Mouse (Mus musculus): ENCODE measurements around the gene Slc13a3.

The Slc13a3 gene

DNA sequence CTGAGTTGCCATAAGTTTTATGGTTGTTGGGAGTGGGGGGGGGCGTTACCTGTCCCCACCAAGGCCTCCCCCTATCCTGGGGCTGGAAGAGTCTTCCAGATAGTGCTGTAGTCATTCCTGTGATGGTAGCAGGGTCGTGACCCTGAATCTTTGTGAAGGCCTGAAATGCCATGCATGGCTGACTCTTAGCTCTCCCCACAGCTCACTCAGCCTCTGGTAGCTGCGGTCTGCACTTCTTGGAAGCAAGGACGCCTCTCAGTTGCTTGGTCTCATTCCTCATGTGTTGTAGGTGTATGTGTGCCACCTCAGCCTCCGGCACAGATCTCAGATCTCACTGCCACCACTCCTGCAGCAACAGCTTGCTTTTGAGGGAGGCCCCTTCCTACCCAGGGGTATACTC lies 2.8 kb upstream of the Slc13a3 start:
- DNase-seq (ENCODE audit: low spot score), result no peak

DNA sequence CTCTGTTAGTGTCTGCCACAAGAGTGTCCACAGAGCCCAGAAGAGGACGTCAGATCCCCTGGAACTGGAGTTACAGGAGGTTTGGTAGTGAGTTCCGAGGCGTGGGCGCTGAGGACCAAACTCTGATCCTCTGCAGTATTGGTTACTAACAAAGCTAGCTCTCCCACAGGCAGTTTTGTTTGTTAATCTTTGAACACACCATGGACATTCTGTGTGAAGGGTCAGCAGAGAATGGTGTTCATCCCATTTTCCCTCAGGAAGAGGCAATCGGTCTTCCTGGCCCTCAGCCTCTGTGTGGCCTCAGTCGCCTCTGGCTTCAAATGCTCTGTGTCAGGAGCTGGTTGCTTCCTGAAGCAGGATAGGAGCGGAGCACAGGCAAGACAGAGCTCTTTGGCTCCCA lies 2.4 kb upstream of the Slc13a3 start:
- no peak for DNase-seq (ENCODE audit: low spot score)

DNA sequence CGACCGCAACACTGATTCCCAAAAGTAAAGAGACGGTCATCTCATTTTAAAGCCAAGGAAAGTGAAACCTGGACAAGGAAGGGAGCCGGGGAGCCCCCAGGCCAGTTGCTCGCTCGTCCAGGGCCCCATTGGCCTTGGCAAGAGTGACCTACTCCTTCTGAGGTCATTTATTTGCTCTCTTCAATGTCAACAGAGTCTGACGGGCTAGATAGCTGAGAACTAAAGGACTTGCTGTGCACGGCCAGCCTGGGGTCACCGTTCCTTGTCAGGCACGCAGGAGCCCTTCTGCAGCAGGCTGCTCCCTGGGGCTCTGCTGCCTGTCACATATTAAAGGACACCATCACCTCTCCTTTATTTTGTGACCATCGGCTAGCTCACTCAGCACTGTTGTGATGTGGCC lies 1.1 kb downstream of the Slc13a3 start:
- no peak for DNase-seq (ENCODE audit: low spot score)

GRCm38 (mm10) chr2:165470167-165470566 lies 2.9 kb downstream of the Slc13a3 start:
- DNase-seq (ENCODE audit: low spot score), result peak; percentile 17

DNA sequence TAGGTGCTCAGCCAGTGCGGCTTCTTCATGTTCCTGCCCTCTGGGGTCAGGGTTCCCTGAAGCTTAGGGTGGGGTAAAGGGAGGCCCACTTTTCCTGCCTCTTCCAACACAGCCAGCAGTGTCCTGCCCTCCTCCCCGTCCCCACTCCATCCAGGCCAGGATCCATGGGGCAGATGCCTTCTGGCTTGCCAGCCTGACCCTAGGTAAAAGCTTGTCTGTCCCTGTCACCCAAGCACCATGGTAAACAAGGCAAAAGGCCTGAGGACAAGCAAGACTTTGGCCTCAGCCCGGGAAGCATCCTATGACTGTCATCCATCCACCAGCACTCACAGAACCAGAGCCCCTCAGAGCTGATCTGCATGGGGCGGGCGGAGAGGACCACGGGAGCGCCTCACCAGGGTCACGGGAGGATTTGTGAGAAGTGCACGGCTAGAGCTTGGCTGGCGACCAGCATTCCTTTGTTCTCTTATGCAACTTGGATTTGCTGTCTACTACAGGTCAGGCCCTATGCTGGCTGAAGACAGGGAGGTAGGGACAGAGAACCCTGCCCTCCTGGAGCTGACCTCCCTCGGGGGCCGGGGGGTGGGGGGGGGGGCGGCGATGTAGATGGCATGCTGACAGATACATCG lies 5.1 kb downstream of the Slc13a3 start:
- no peak for DNase-seq (ENCODE audit: low spot score)

GRCm38 (mm10) chr2:165459663-165460062 lies 13.4 kb downstream of the Slc13a3 start:
- no peak for DNase-seq (ENCODE audit: low spot score)

DNA sequence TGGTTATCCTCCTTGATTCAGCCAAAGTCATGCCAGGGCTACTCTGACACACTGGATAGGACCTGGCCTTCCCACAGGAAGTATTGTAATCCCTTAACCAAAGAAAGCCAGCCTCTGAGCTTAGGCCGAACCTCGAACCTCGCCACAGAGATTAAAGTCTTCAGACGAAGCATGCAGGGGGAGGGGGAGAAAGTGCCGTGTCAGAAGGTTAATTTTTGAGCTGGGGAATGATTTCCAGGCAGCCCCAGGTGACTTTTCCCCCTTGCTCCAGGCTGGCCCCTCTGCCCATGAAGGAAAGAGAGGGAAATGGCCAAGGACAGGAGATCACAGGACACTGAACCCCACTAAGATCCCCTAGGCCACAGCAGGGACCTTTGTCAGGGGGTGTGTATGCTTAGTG lies 14.8 kb downstream of the Slc13a3 start:
- DNase-seq (ENCODE audit: low spot score), result no peak

- peak; percentile 18 for DNase-seq (ENCODE audit: low spot score)
Observed at GRCm38 (mm10) chr2:165456710-165457109, 16.3 kb downstream of the Slc13a3 start.

DNA sequence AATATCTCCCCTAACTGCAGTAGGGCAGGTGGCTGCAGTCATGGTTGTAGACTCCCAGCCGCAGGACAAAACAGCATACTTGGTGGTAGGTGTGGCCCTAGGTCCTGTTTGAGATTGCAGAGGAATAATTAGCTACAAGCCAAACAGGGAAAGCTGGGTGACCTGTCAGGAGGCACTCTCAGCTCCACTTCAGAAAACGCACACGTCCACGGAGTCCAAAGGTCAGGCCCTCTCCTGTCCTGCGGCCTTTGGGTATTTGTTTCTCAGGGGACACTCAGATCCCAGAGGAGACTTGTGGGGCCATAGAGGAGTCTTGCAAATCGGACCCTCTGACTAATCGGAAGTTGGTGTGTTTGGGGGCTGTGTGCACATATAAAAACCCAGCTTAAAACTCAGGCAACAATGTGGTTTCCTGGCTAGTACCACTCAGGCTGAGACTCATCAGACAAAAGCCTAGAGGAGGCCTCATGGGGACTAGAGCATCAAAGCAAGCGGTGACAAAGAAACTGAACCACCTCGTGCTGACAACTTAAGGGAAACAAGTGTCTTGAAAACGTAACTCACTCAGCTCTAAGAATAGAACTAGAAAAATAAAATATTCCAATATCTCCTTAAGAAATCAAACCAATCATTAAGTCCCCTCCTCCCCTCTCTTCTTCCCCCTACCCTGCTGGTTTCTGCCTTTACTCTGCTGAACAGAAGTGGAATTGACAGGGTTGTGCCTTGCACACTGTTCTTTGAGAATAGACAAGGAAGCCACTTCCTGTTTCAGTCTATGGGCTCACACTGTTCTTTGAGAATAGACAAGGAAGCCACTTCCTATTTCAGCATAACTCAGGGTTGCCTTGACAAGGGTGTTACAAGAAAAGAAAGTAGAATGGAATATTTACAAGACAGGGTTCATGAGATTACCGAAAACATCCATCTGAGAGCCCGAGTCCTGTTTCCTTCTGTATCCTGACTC lies 20.0 kb downstream of the Slc13a3 start:
- DNase-seq (ENCODE audit: low spot score), result peak; percentile 65

- no peak for DNase-seq (ENCODE audit: low spot score)
Observed at GRCm38 (mm10) chr2:165448475-165448874, 24.6 kb downstream of the Slc13a3 start.

- DNase-seq (ENCODE audit: low spot score), result no peak
Observed at GRCm38 (mm10) chr2:165444861-165445260, 28.2 kb downstream of the Slc13a3 start.

DNA sequence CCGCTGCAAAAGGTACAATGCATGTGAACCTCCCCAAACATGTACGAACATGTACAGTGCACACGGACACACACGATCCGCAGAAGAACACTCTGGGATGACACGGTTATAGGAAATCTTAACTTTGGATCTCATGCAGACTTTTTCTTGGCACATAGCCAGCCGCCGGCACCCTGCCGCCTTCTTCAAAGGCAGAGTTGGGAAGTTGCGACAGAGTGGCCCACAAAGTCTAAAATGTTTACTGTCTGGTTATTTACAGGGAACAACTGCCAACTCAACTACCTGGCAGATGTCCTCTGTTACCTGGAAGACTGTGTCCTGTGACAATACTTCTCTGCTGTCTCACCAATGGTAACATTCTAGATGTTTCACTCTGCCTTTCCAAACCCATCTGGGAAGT lies 30.0 kb downstream of the Slc13a3 start:
- no peak for DNase-seq (ENCODE audit: low spot score)

GRCm38 (mm10) chr2:165441613-165442012 lies 31.4 kb downstream of the Slc13a3 start:
- no peak for DNase-seq (ENCODE audit: low spot score)

- DNase-seq (ENCODE audit: low spot score), result no peak
Observed at GRCm38 (mm10) chr2:165439613-165440012, 33.4 kb downstream of the Slc13a3 start.

DNA sequence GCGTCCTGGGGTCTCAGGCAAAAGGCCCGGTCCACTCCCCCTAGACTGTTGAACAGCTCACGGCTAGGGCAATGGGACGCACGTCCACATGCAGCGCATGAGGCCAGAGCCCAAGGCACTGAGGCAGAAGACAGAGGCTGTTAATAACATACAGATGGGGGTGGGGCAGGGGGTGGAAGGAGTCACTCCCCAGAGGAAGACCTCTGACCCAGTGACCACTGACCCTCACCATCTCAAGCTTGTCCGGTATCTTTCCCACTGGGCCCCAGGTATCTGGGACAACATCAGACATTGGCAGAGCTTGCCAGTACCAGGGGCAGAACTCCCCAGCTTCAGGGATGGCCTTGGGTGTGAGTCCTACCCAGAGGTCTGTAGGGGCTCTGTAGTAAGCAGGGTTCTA lies 34.1 kb downstream of the Slc13a3 start:
- no peak for DNase-seq (ENCODE audit: low spot score)

GRCm38 (mm10) chr2:165428694-165429093 lies 44.3 kb downstream of the Slc13a3 start:
- DNase-seq (ENCODE audit: low spot score), result no peak

GRCm38 (mm10) chr2:165420195-165420594 lies 52.8 kb downstream of the Slc13a3 start:
- DNase-seq (ENCODE audit: low spot score), result no peak

- no peak for DNase-seq (ENCODE audit: low spot score)
Observed at GRCm38 (mm10) chr2:165419670-165420111, 53.3 kb downstream of the Slc13a3 start.

DNA sequence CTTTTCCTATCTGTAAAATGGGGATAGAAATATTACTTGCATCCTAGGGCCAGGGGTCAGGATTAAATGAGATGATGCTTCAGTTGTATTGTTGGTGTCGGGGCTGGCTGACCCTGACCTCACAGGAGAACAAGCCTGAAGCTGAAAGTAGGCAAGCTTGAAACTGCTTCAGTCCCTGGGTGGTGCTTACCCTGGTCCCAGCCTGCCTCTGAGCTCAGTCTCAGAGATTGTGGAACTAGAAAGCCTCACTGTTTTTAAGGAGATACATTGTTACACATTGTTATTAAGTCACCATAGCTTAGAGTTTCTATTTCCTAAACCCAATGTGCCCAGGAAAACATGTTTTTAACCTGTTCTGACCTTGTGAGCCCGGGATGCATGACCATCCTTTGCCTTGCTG lies 54.5 kb downstream of the Slc13a3 start:
- no peak for DNase-seq (ENCODE audit: low spot score)

GRCm38 (mm10) chr2:165417291-165417690 lies 55.7 kb downstream of the Slc13a3 start:
- DNase-seq (ENCODE audit: low spot score), result no peak

DNA sequence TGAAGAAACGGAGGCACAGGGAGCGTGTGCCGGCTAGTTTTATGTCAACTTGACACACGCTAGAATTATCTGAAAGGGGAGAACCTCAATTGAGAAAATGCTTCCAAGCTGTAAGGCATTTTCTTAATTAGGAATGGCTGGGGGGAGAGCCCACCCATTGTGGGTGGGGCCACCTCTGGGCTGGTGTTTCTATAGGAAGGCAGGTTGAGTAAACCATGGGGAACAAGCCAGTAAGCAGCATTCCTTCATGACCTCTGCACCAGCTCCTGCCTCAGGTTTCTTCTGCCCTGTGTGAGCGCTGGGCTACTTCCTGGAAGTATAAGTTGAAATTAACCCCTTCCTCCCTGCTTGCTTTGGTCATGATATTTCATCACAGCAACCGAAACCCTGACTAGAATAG lies 57.2 kb downstream of the Slc13a3 start:
- DNase-seq (ENCODE audit: low spot score), result no peak

DNA sequence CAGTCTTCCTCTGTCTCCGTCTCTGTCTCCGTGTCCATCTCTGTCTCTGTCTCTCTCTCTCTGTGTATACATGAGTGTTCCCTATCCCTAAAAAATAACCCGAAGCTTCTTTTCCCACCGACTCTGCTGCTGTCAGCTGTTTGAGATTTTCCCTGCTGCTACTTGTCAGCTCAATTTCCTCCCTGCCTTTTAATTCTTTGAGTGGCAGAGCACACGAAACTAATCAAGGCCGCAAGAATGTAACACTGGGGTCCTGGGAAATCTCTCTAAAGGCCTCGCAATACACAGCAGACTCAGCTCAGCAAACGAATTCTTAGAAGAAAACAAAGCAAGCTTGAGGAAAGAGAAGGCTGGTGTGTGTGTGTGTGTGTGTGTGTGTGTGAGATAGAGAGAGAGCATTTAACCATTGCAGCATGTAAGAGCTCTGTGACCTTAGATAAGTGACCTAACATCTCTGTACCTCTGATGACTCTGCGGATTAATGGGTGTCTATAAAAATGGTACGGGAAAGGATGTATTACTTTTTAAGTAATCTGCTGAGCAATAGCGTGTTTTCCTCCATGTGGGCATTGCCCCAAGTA lies 57.8 kb downstream of the Slc13a3 start:
- no peak for DNase-seq (ENCODE audit: low spot score)

DNA sequence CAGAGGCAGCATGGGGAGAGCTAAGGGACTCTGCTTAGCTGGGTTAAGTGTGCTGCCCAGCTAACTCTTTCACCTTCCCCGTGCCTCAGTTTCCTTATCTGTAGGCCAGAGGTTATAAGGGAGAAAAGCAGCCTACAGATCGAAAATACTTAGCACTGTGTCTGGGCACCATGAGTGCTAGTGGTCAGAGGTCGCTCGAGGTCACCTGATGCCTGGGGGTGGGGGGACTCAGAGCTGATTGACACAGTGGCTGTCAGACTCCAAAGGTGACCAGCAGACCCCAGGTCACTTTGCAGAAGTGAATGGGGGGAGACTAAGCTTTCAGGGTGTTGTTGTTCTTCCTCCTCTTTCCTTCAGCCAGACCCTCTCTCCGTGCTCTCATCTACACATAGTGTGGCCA lies 58.7 kb downstream of the Slc13a3 start:
- DNase-seq (ENCODE audit: low spot score), result no peak
